Mouse (Mus musculus) intestine, postnatal 0 days (tissue): ENCODE results near the gene Khdrbs2. TPM values are rescaled to one million over a fixed set of nuclear protein-coding genes. Genes with fewer than 3 reads are reported as not detected.

Experiments
- ATAC-seq: fragments of 200-750 bp; cut with Nextera tagmentation; 2 replicates; pipeline ENCODE4 v1.8.0; 2017; ENCODE audit warnings: mild to moderate bottlenecking, moderate TSS enrichment, moderate library complexity
- H3K27ac ChIP-seq: fragments of 300-500 bp; sonication (generic); 2 replicates; pipeline ENCODE4 v1.5.1; 2014; ENCODE audit warnings: mild to moderate bottlenecking, low read depth, low read length, moderate library complexity
- H3K27me3 ChIP-seq: fragments of 300-500 bp; sonication (generic); replicated peaks from 2 replicates; pipeline ENCODE4 v1.6.1; 2014; ENCODE audit warnings: low read length, mixed read lengths; ENCODE audit not compliant: control insufficient read depth, insufficient read depth
- H3K36me3 ChIP-seq: fragments of 300-500 bp; sonication (generic); 2 replicates; pipeline ENCODE4 v1.6.1; 2014; ENCODE audit warnings: mild to moderate bottlenecking, moderate library complexity; ENCODE audit not compliant: control insufficient read depth, insufficient read depth
- H3K4me1 ChIP-seq: fragments of 300-500 bp; sonication (generic); replicated peaks from 2 replicates; pipeline ENCODE4 v1.6.1; 2014; ENCODE audit warnings: antibody characterized with exemption, low read length, mixed read lengths; ENCODE audit not compliant: control insufficient read depth, insufficient read depth
- H3K4me2 ChIP-seq: fragments of 300-500 bp; sonication (generic); replicated peaks from 2 replicates; pipeline ENCODE4 v1.6.1; 2014; ENCODE audit warnings: low read depth, mild to moderate bottlenecking, moderate library complexity
- H3K4me3 ChIP-seq: fragments of 300-500 bp; sonication (generic); 2 replicates; pipeline ENCODE4 v1.5.1; 2014; ENCODE audit warnings: low read depth, low read length
- H3K9ac ChIP-seq: fragments of 300-500 bp; sonication (generic); 2 replicates; pipeline ENCODE4 v1.6.1; 2014; ENCODE audit warnings: mild to moderate bottlenecking, low read depth, low read length
- H3K9me3 ChIP-seq: fragments of 300-500 bp; sonication (generic); 2 replicates; pipeline ENCODE4 v1.6.1; 2016; ENCODE audit warnings: mixed run types; ENCODE audit not compliant: control insufficient read depth
- CTCF ChIP-seq: sonication (generic); IDR thresholded peaks from 2 replicates; pipeline ENCODE4 v1.5.1; 2016; ENCODE audit warnings: low read depth, mild to moderate bottlenecking, control low read depth, antibody characterized with exemption, moderate library complexity
- WGBS: fragments of 180-500 bp; shearing (Covaris S2); extraction: QIAGEN DNeasy Blood & Tissue Kit; methylation state at CpG from one replicate; pipeline ENCODE4 v1.1.7; 2014; 5-methylcytosine and 5-hydroxymethylcytosine counted together
- polyA plus RNA-seq: library from polyadenylated mRNA; unstranded; fragments of >200 nt; fragmentation: Nextera tagmentation; extraction: Ambion mirVana; gene quantifications from 2 replicates; pipeline ENCODE4 v1.2.1, GENCODE M21; 2015

Gene Khdrbs2
- polyA plus RNA-seq, 1 experiment from 2014 or later = 1.6 TPM

DNA sequence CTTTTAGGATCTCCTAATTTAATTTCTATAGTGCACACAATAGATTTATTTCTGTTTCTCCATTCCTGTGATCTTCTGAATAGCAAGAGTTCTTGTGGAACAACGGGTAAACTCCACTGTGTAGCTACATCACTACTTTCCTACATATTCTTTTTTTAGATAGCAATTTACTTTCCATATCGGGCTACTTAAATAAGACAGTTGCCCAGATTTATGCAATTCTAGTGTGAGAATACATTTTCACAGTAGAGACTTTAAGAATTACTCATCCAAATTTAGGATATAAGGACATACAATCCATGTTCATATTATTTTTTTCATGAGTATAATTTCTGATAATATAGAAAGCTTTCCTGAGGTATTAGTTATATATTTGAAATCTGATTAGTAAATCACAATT lies 175.0 kb downstream of the Khdrbs2 start:
- H3K4me2 ChIP-seq = no peak overlapping the region
- TF ChIP-seq CTCF = no peak
- no peak overlapping the region for H3K27ac ChIP-seq
- ATAC-seq = no peak
- H3K36me3 ChIP-seq = no peaks in the 10 kb centered on the region
- H3K9ac ChIP-seq = no peak overlapping the region
- no peaks in the 10 kb centered on the region for H3K4me1 ChIP-seq
- no peaks in the 10 kb centered on the region for H3K9me3 ChIP-seq
- no peak overlapping the region for H3K4me3 ChIP-seq
- H3K27me3 ChIP-seq = no peaks in the 10 kb centered on the region
- WGBS = 80% methylated on average over 2 of the region's 2 CpGs

DNA sequence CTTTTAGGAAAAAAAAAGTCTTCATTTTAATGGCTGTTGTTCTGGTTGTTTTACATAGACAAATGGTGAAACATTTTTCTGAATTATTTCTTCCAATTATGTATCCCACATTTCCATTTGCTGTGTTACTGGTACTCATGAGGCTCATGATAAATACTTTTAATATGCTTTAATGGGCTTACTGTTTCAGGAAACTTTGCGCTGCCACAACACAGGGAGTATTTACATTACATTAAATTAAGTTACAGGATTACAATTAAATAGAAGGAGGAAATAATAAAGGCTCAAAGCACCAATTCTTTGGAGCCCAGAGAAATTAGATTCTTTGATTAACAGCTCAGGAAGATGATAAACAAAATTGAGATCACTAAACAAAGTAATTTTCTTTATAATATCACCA lies 179.6 kb downstream of the Khdrbs2 start:
- Histone ChIP-seq H3K9me3 (no peaks in the 10 kb centered on the region), H3K4me3 (no peak overlapping the region), H3K27me3 (no peaks in the 10 kb centered on the region), H3K36me3 (no peaks in the 10 kb centered on the region), H3K4me2 (no peak overlapping the region), H3K4me1 (no peaks in the 10 kb centered on the region), H3K27ac (no peak overlapping the region), H3K9ac (no peak overlapping the region)
- no peak for ATAC-seq
- no peak for TF ChIP-seq CTCF
- WGBS = 75% methylated on average over 1 of the region's 1 CpGs

DNA sequence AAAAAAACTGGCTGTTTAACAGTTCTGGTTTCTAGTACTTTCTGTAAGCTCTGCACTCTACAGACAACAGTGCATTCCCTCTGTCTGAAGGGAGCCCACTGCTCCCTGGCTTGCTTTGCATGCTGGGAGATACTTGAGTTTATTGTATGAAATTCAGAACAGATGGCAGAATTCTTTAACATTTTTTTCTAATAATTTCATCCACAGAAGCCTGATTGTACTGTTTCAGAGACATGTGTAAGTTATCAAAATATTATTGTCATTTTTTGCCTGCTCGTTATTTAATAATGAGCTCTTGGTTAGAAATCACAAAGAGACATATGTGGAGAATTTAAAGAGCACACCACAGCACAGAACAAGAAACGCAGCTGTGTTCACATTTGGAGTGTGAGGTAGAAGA lies 191.0 kb downstream of the Khdrbs2 start:
- ATAC-seq = no peak
- no peaks in the 10 kb centered on the region for H3K36me3 ChIP-seq
- 67% methylated on average over 2 of the region's 2 CpGs for WGBS
- no peak overlapping the region for H3K9ac ChIP-seq
- H3K27me3 ChIP-seq = no peaks in the 10 kb centered on the region
- no peaks in the 10 kb centered on the region for H3K9me3 ChIP-seq
- H3K4me1 ChIP-seq = no peaks in the 10 kb centered on the region
- TF ChIP-seq CTCF = no peak
- H3K4me2 ChIP-seq = no peak overlapping the region
- H3K4me3 ChIP-seq = no peak overlapping the region
- H3K27ac ChIP-seq = no peak overlapping the region

DNA sequence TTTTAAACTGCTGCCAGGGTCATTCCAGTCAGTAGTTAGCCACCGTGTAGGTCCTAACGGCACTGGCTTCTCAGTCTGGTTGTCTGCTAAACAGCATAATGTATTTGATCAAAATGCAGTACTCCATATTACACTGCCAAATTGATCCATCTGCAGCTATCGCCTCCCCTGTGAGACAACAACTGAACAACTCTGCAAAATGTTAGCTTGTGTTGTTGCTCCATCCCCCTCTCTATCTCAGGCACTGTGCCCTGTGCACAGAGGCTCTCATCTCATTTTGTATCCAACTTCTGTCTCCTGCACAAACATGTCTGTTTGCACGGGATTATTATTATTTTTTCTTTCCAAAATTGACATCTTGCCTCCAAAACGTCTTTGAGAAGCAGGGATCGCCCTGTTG lies 225.0 kb downstream of the Khdrbs2 start:
- H3K9me3 ChIP-seq = no peaks in the 10 kb centered on the region
- H3K4me3 ChIP-seq = no peak overlapping the region
- 74% methylated on average over 6 of the region's 6 CpGs for WGBS
- ATAC-seq = no peak
- no peaks in the 10 kb centered on the region for H3K4me1 ChIP-seq
- no peak for TF ChIP-seq CTCF
- H3K36me3 ChIP-seq = no peaks in the 10 kb centered on the region
- no peaks in the 10 kb centered on the region for H3K27me3 ChIP-seq
- no peak overlapping the region for H3K9ac ChIP-seq
- no peak overlapping the region for H3K4me2 ChIP-seq
- H3K27ac ChIP-seq = no peak overlapping the region

DNA sequence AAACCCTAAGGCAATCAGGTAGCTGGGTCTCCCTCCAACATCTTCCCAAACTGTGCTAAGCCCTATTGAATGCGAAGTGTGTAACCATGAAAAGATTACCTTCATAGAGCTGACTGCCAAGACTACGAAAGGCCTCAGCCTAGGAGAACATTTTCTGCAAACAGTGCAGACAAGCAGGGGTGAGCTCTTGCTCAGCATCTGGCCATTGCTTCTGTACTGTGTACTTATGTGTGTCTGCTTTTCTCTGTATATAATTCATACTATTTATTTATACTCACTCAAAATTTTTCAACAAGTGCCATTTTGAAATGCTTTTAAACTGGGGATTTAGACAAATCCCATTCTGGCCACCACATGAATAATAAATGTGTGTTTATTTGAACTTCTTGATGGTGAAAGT lies 235.1 kb downstream of the Khdrbs2 start:
- Histone ChIP-seq H3K4me3 (no peak overlapping the region), H3K9ac (no peak overlapping the region), H3K4me2 (no peak overlapping the region), H3K27me3 (no peaks in the 10 kb centered on the region), H3K36me3 (no peaks in the 10 kb centered on the region), H3K27ac (no peak overlapping the region), H3K4me1 (no peaks in the 10 kb centered on the region), H3K9me3 (no peaks in the 10 kb centered on the region; the same call in 1 of the 2 replicates)
- TF ChIP-seq CTCF = no peak
- ATAC-seq = no peak
- WGBS = 57% methylated on average over 2 of the region's 2 CpGs

DNA sequence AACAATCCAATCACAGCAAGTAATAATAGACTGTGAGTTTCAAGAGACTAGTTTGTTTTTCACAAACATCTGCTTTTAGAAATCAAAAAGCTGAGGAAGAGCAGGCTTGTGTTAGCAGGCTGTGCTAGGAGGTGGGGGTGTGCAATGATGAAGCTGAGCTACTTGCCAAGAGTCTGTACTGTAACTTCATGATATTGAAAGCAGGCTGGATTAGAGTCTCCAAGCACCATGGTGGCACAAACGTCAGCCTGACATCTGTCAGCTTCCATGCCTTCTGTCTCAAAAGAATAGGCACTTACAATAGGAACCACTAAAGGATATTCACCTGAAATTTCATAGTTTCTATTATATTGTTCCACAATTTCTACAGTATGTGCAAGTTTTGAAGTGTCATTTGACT lies 255.9 kb downstream of the Khdrbs2 start:
- no peaks in the 10 kb centered on the region for H3K27me3 ChIP-seq
- H3K36me3 ChIP-seq = no peaks in the 10 kb centered on the region
- no peak overlapping the region for H3K27ac ChIP-seq
- no peaks in the 10 kb centered on the region for H3K4me1 ChIP-seq
- H3K4me2 ChIP-seq = no peak overlapping the region
- H3K9me3 ChIP-seq = no peaks in the 10 kb centered on the region
- WGBS = 45% methylated on average over 1 of the region's 1 CpGs
- H3K4me3 ChIP-seq = no peak overlapping the region
- TF ChIP-seq CTCF = no peak
- no peak for ATAC-seq
- H3K9ac ChIP-seq = no peak overlapping the region

DNA sequence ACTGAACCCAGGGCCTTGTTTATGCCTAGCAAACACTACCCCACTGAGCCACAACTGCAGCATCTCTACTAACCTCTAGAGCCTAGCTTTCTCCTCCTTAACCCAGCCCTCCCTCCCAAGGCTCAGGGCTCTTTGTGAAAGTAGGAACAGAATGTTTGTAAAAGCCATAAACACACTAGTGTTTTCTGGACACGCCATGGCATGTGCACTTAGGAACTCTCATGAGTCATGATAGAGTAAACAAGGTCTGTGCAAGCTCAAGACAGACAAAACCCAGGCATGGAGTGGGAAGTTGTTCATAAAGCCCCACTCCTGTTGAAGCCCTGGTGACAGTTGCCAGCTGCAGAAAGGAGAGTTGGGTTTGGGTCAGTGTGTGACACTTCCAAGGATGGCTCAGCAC lies 257.0 kb downstream of the Khdrbs2 start:
- Histone ChIP-seq H3K27me3 (no peaks in the 10 kb centered on the region), H3K4me1 (no peaks in the 10 kb centered on the region), H3K9me3 (no peaks in the 10 kb centered on the region), H3K27ac (no peak overlapping the region), H3K36me3 (no peaks in the 10 kb centered on the region), H3K4me2 (no peak overlapping the region), H3K9ac (no peak overlapping the region), H3K4me3 (no peak overlapping the region)
- 0 out of 2 replicates have a peak, but pooled peaks have one; percentile 19 for ATAC-seq
- no peak for TF ChIP-seq CTCF
- 17% methylated on average over 1 of the region's 1 CpGs for WGBS
